30 mouse cellular contexts compared by ENCODE assay signal in the genomic region with DNA sequence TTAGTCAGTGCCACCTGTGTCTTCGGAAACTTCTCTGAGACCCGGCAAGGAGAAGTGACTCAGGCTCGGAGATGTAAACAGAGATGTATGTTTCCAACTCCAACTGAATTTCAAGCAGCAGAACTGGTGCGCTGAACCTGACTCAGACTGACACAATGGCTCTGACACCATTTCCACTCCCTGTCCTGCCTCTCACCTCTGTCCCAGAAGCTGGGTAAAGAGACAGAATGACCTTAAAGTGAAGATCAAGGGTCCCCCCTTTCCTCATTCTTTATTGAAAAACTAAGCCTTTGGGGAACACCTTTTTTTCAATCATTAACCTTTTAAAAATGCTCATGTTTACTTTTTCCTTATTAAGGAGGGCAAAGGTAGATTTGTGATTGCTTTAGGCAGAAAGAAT.
DNase-seq lines count a peak whose midpoint lies in the region; ATAC-seq and TF ChIP-seq lines count a peak whose summit lies in the region.
"Had no signal": no experiment of that assay in that cellular context is flagged by ENCODE, and none has a peak within 500 bp of the region (broad histone marks: within the 10 kb centered on the region; RNA-seq: fewer than 3 reads in every experiment).

No protein-coding gene starts in this region.

- no peak overlapping the region for H3K4me2 ChIP-seq in liver, postnatal 0 days (ENCODE audit: low read depth, low read length)
- H3K4me2 ChIP-seq in liver, embryonic 12.5 days, result no peak overlapping the region
- H3K4me2 ChIP-seq in intestine, embryonic 14.5 days (ENCODE audit: low read length), result no peak overlapping the region
- H3K4me2 ChIP-seq in intestine, embryonic 16.5 days (ENCODE audit: low read depth, low read length), result no peak overlapping the region
- H3K4me2 ChIP-seq in stomach, postnatal 0 days (replicated peaks; ENCODE audit: low read depth), result no peak overlapping the region
- no peak overlapping the region for H3K4me2 ChIP-seq in heart, embryonic 12.5 days
- H3K4me2 ChIP-seq in heart, embryonic 11.5 days, result no peak overlapping the region
- H3K4me2 ChIP-seq: embryonic facial prominence, embryonic 12.5 days; forebrain, embryonic 15.5 days; hindbrain, embryonic 15.5 days; liver, embryonic 13.5 days; lung, embryonic 14.5 days; midbrain, embryonic 12.5 days; neural tube, embryonic 13.5 days had no signal

- TF ChIP-seq CTCF in liver, postnatal 0 days (IDR thresholded peaks at IDR 0.05; ENCODE audit: low read depth), result no peak
- no peak for TF ChIP-seq CTCF in stomach, postnatal 0 days (IDR thresholded peaks at IDR 0.05; ENCODE audit: low read depth)

- ATAC-seq in liver, postnatal 0 days, result peak; percentile 75
- no peak for ATAC-seq in liver, embryonic 12.5 days
- ATAC-seq in intestine, embryonic 14.5 days (replicated peaks; ENCODE audit: low FRiP score, low TSS enrichment, low read depth), result peak; percentile 64
- ATAC-seq in intestine, embryonic 16.5 days, result peak; percentile 90
- peak; percentile 90 for ATAC-seq in stomach, postnatal 0 days (ENCODE audit: low FRiP score, low TSS enrichment)
- no peak for ATAC-seq in heart, embryonic 12.5 days (ENCODE audit: insufficient number of reproducible peaks, low FRiP score)
- ATAC-seq in heart, embryonic 11.5 days (replicated peaks; ENCODE audit: insufficient number of reproducible peaks, low FRiP score, low TSS enrichment), result no peak
- ATAC-seq: CD4-positive, CD25-positive, alpha-beta regulatory T cell, adult 4 months; forebrain, embryonic 15.5 days; inflammation-experienced regulatory T-cells, adult 6 months had no signal

- no peaks in the 10 kb centered on the region for H3K9me3 ChIP-seq in liver, postnatal 0 days (ENCODE audit: low read length)
- H3K9me3 ChIP-seq in liver, embryonic 12.5 days (replicated peaks), result no peaks in the 10 kb centered on the region
- H3K9me3 ChIP-seq in intestine, embryonic 14.5 days (ENCODE audit: control insufficient read depth, low read length), result no peaks in the 10 kb centered on the region
- no peaks in the 10 kb centered on the region for H3K9me3 ChIP-seq in intestine, embryonic 16.5 days (ENCODE audit: control insufficient read depth, low read length)
- H3K9me3 ChIP-seq in stomach, postnatal 0 days (ENCODE audit: control insufficient read depth, low read length), result no peaks in the 10 kb centered on the region
- no peaks in the 10 kb centered on the region for H3K9me3 ChIP-seq in heart, embryonic 12.5 days (replicated peaks)
- H3K9me3 ChIP-seq in heart, embryonic 11.5 days (replicated peaks; ENCODE audit: control insufficient read depth, low read length), result no peaks in the 10 kb centered on the region
- H3K9me3 ChIP-seq: embryonic facial prominence, embryonic 12.5 days; forebrain, embryonic 15.5 days; hindbrain, embryonic 10.5 days; hindbrain, embryonic 15.5 days; liver, embryonic 13.5 days; midbrain, embryonic 12.5 days; neural tube, embryonic 13.5 days had no signal

- WGBS in liver, postnatal 0 days (ENCODE audit: insufficient replicate concordance), result 71% methylated on average over 4 of the region's 4 CpGs
- 71% methylated on average over 4 of the region's 4 CpGs for WGBS in liver, embryonic 12.5 days (ENCODE audit: insufficient replicate concordance)
- WGBS in intestine, embryonic 14.5 days, result 63% methylated on average over 4 of the region's 4 CpGs
- 58% methylated on average over 4 of the region's 4 CpGs for WGBS in intestine, embryonic 16.5 days
- WGBS in stomach, postnatal 0 days, result 41% methylated on average over 4 of the region's 4 CpGs
- WGBS in heart, embryonic 12.5 days, result 85% methylated on average over 4 of the region's 4 CpGs
- WGBS in heart, embryonic 11.5 days (ENCODE audit: insufficient replicate concordance), result 91% methylated on average over 4 of the region's 4 CpGs

- no peaks in the 10 kb centered on the region for H3K27me3 ChIP-seq in liver, postnatal 0 days (ENCODE audit: insufficient read depth, low read length)
- no peaks in the 10 kb centered on the region for H3K27me3 ChIP-seq in liver, embryonic 12.5 days (replicated peaks)
- no peaks in the 10 kb centered on the region for H3K27me3 ChIP-seq in intestine, embryonic 14.5 days (replicated peaks; ENCODE audit: control insufficient read depth, insufficient read depth, low read length)
- no peaks in the 10 kb centered on the region for H3K27me3 ChIP-seq in intestine, embryonic 16.5 days (replicated peaks; ENCODE audit: control insufficient read depth, insufficient read depth, low read length)
- no peaks in the 10 kb centered on the region for H3K27me3 ChIP-seq in stomach, postnatal 0 days (ENCODE audit: control insufficient read depth, insufficient read depth, low read length)
- no peaks in the 10 kb centered on the region for H3K27me3 ChIP-seq in heart, embryonic 12.5 days (replicated peaks)
- H3K27me3 ChIP-seq in heart, embryonic 11.5 days (ENCODE audit: control insufficient read depth, insufficient read depth, low read length), result no peaks in the 10 kb centered on the region
- H3K27me3 ChIP-seq: embryonic facial prominence, embryonic 12.5 days; forebrain, embryonic 15.5 days; hindbrain, embryonic 15.5 days; liver, embryonic 13.5 days; neural tube, embryonic 13.5 days had no signal

- no peaks in the 10 kb centered on the region for H3K36me3 ChIP-seq in liver, postnatal 0 days (replicated peaks; ENCODE audit: insufficient read depth, low read length)
- H3K36me3 ChIP-seq in liver, embryonic 12.5 days, result no peaks in the 10 kb centered on the region
- H3K36me3 ChIP-seq in intestine, embryonic 14.5 days (ENCODE audit: control insufficient read depth, insufficient read depth, low read length), result no peaks in the 10 kb centered on the region
- H3K36me3 ChIP-seq in intestine, embryonic 16.5 days (ENCODE audit: control insufficient read depth, insufficient read depth, low read length), result no peaks in the 10 kb centered on the region
- no peaks in the 10 kb centered on the region for H3K36me3 ChIP-seq in stomach, postnatal 0 days (ENCODE audit: control insufficient read depth, insufficient read depth, low read length)
- no peaks in the 10 kb centered on the region for H3K36me3 ChIP-seq in heart, embryonic 12.5 days
- no peaks in the 10 kb centered on the region for H3K36me3 ChIP-seq in heart, embryonic 11.5 days (ENCODE audit: control insufficient read depth, insufficient read depth, low read length)
- H3K36me3 ChIP-seq: embryonic facial prominence, embryonic 12.5 days; forebrain, embryonic 15.5 days; hindbrain, embryonic 10.5 days; hindbrain, embryonic 15.5 days; liver, embryonic 13.5 days; midbrain, embryonic 12.5 days; neural tube, embryonic 13.5 days had no signal

- H3K27ac ChIP-seq in liver, postnatal 0 days (ENCODE audit: low read depth), result no peak overlapping the region
- H3K27ac ChIP-seq in liver, embryonic 12.5 days, result no peak overlapping the region
- H3K27ac ChIP-seq in intestine, embryonic 14.5 days (ENCODE audit: low read depth), result no peak overlapping the region
- no peak overlapping the region for H3K27ac ChIP-seq in intestine, embryonic 16.5 days (ENCODE audit: low read length)
- no peak overlapping the region for H3K27ac ChIP-seq in stomach, postnatal 0 days (replicated peaks)
- no peak overlapping the region for H3K27ac ChIP-seq in heart, embryonic 12.5 days (ENCODE audit: poor library complexity, severe bottlenecking)
- no peak overlapping the region for H3K27ac ChIP-seq in heart, embryonic 11.5 days (ENCODE audit: low read depth, low read length)
- H3K27ac ChIP-seq: embryonic facial prominence, embryonic 12.5 days; forebrain, embryonic 15.5 days; gastrocnemius, adult 2 months; heart, adult 2 months; hindbrain, embryonic 10.5 days; hindbrain, embryonic 15.5 days; liver, embryonic 13.5 days; midbrain, embryonic 12.5 days; neural tube, embryonic 13.5 days had no signal

- H3K4me1 ChIP-seq in liver, postnatal 0 days (ENCODE audit: insufficient read depth), result no peaks in the 10 kb centered on the region
- no peaks in the 10 kb centered on the region for H3K4me1 ChIP-seq in liver, embryonic 12.5 days
- H3K4me1 ChIP-seq in intestine, embryonic 14.5 days (replicated peaks; ENCODE audit: control insufficient read depth, insufficient read depth, low read length), result no peaks in the 10 kb centered on the region
- H3K4me1 ChIP-seq in intestine, embryonic 16.5 days (ENCODE audit: control insufficient read depth, insufficient read depth, low read length), result no peaks in the 10 kb centered on the region
- H3K4me1 ChIP-seq in stomach, postnatal 0 days (replicated peaks; ENCODE audit: control insufficient read depth, insufficient read depth), result no peaks in the 10 kb centered on the region
- H3K4me1 ChIP-seq in heart, embryonic 12.5 days (replicated peaks), result no peaks in the 10 kb centered on the region
- no peaks in the 10 kb centered on the region for H3K4me1 ChIP-seq in heart, embryonic 11.5 days (ENCODE audit: control insufficient read depth, insufficient read depth, low read length)
- H3K4me1 ChIP-seq: embryonic facial prominence, embryonic 12.5 days; forebrain, embryonic 15.5 days; hindbrain, embryonic 10.5 days; hindbrain, embryonic 15.5 days; liver, embryonic 13.5 days; midbrain, embryonic 12.5 days had no signal

- TF ChIP-seq EP300 in liver, postnatal 0 days (IDR thresholded peaks at IDR 0.05; ENCODE audit: low read depth), result no peak
- no peak for TF ChIP-seq EP300 in stomach, postnatal 0 days (optimal IDR thresholded peaks at IDR 0.05)

- H3K4me3 ChIP-seq in liver, postnatal 0 days (ENCODE audit: low read depth, low read length), result no peak overlapping the region
- H3K4me3 ChIP-seq in liver, embryonic 12.5 days, result no peak overlapping the region
- H3K4me3 ChIP-seq in intestine, embryonic 14.5 days (ENCODE audit: low read depth, low read length), result no peak overlapping the region
- H3K4me3 ChIP-seq in intestine, embryonic 16.5 days (ENCODE audit: low read length), result no peak overlapping the region
- H3K4me3 ChIP-seq in stomach, postnatal 0 days (ENCODE audit: low read depth, low read length), result no peak overlapping the region
- no peak overlapping the region for H3K4me3 ChIP-seq in heart, embryonic 12.5 days
- no peak overlapping the region for H3K4me3 ChIP-seq in heart, embryonic 11.5 days (ENCODE audit: low read depth, low read length)
- H3K4me3 ChIP-seq: embryonic facial prominence, embryonic 12.5 days; forebrain, embryonic 15.5 days; gastrocnemius, adult 2 months; heart, adult 2 months; hindbrain, embryonic 10.5 days; hindbrain, embryonic 15.5 days; liver, embryonic 13.5 days; midbrain, embryonic 12.5 days; neural tube, embryonic 13.5 days had no signal

- peak; percentile 14 for DNase-seq in liver, postnatal 0 days
- DNase-seq in intestine, embryonic 14.5 days (ENCODE audit: low spot score), result no peak
- DNase-seq in stomach, postnatal 0 days (ENCODE audit: low spot score), result peak; percentile 42
- DNase-seq: adrenal gland, postnatal 14 days; cerebellum, adult 11 months; cerebellum, adult 9-10 months; embryo, embryonic 11 days; gastrocnemius, adult 2 months; gastrocnemius, postnatal 36 days; heart, adult 2 months; heart, postnatal 14 days; kidney, postnatal 25 days; liver, embryonic 13.5 days; lung, embryonic 14.5 days; lung, postnatal 36 days; right cerebral cortex, postnatal 4 days; thymus, adult 18-20 months; thymus, postnatal 25 days had no signal

- no peak overlapping the region for H3K9ac ChIP-seq in liver, postnatal 0 days (replicated peaks)
- no peak overlapping the region for H3K9ac ChIP-seq in liver, embryonic 12.5 days
- no peak overlapping the region for H3K9ac ChIP-seq in intestine, embryonic 14.5 days (ENCODE audit: low read length)
- H3K9ac ChIP-seq in intestine, embryonic 16.5 days (ENCODE audit: low read depth, low read length), result no peak overlapping the region
- H3K9ac ChIP-seq in stomach, postnatal 0 days (ENCODE audit: low read length), result no peak overlapping the region
- no peak overlapping the region for H3K9ac ChIP-seq in heart, embryonic 12.5 days
- no peak overlapping the region for H3K9ac ChIP-seq in heart, embryonic 11.5 days (ENCODE audit: low read depth, low read length)
- H3K9ac ChIP-seq: embryonic facial prominence, embryonic 12.5 days; forebrain, embryonic 15.5 days; hindbrain, embryonic 15.5 days; liver, embryonic 13.5 days; lung, embryonic 14.5 days; midbrain, embryonic 12.5 days; neural tube, embryonic 13.5 days had no signal

Comparison
In these comparisons a context has a peak if more than half of its experiments do, and no peak if none do; other contexts are left out.
1. ATAC-seq: peak in liver, postnatal 0 days (single experiment), intestine, embryonic 14.5 days (single experiment), intestine, embryonic 16.5 days (single experiment) and stomach, postnatal 0 days (single experiment); none in liver, embryonic 12.5 days (single experiment), heart, embryonic 12.5 days (single experiment) and heart, embryonic 11.5 days (single experiment).